Mouse (Mus musculus): ENCODE measurements around the gene Arhgdia.

DNA sequence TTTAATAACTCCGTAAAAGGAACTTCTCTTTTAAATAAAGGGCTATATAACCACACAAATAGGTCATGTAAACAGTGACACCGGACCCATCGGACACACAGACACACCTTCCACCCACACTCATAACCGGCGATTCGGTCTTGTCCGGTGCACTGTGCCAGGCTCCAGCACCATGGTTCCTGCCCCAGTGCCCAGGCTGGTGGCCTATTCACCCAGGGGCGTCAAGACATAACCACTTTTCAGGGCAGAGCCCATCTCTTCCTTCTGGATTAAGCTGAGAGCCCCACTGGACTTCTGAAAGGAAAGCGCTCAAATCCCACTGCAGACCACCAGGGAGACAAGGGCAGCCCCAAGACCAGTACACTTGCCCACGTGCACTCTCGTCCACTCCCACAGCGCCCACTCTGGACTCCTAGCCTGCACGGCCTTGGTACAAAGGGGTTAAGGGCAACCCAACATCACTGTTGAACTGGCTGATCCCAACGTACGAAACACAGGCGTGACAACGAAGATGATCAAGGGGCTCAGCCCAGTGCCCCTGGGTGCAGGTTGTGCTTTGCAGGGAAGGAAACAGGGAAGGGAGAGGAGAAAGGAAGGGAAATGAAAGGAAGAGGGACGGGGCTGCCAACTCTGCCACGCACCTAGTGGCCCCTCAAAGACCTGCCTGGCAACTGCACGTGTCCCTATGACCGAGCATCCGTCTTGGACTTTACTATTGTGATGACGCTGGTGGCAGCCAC is 47.3 kb upstream of the Arhgdia start:
- TF ChIP-seq CTCF (IDR thresholded peaks at IDR 0.05; ENCODE audit: low read depth, low read length) = no peak
- no peak for TF ChIP-seq POLR2A (IDR thresholded peaks at IDR 0.05; ENCODE audit: insufficient read depth, low read length)
